Mouse (Mus musculus): ENCODE measurements around the gene Apod. TPM values are rescaled to one million over a fixed set of nuclear protein-coding genes. Genes with fewer than 3 reads are reported as not detected.

The Apod gene
- total and polyA plus RNA-seq, 3 experiments = 0.17 TPM; not detected in 2

DNA sequence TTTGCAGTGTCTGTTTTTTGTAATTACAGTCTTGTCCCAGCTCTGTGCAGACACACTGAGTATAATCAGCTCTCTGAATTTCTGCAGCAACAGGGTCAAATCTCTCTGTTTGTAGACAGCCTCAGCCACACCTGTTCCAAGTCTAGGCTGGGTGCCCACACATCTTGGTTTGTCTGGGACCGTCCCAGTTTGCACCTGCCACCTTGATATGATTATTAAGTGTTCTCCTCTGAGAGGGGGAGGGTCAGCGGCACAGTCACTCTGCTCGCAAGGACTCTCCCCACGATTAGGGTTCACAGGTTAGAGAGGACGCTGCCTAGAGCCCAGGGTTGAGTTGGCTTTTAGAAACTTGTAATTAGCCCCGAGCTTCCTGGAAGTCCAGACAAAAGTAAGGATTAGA lies 41.3 kb upstream of the Apod start:
- Histone ChIP-seq H3K4me3 (replicated peaks in 1 of 3; ENCODE audit: low read depth in 2 of 3, low read length in 2 of 3, poor library complexity in 1 of 3) (no peak overlapping the region), H3K79me2 (replicated peaks; ENCODE audit: control insufficient read depth, extremely low read depth, insufficient read depth, poor library complexity, severe bottlenecking) (no peaks in the 10 kb centered on the region), H3K27ac (ENCODE audit: insufficient read depth, low read depth) (no peak overlapping the region), H3K4me1 (ENCODE audit: control insufficient read depth in 1 of 2, insufficient read depth in 2 of 2) (peaks cover 0 to 6% of the 10 kb centered on the region in 2 experiments; a peak in 2 of 4 replicates), H3K27me3 (replicated peaks) (peaks cover 2% of the 10 kb centered on the region), H3K9me3 (replicated peaks; ENCODE audit: low read length) (no peaks in the 10 kb centered on the region), H3K4me2 (ENCODE audit: insufficient read depth, low read depth, poor library complexity, severe bottlenecking) (no peak overlapping the region), H3K36me3 (replicated peaks in 1 of 2; ENCODE audit: control insufficient read depth in 1 of 2, insufficient read depth in 1 of 2, low read length in 1 of 2) (no peaks in the 10 kb centered on the region), H3K9ac (ENCODE audit: insufficient read depth, low read depth) (no peak overlapping the region)
- dilution Hi-C loops (cut with MboI; ENCODE audit: extremely low pct_ligation_motif_present, extremely low pct_unique_long_range_greater_than_20kb, low sequenced_read_pairs) (no loop called here), in situ Hi-C loops (cut with MboI; ENCODE audit: low pct_ligation_motif_present, low pct_unique_long_range_greater_than_20kb, low sequenced_read_pairs) (loop anchor here (10.0 to 25.0 kb wide), 3 partner anchors 381 to 1094 kb away; partner anchors contain the start of genes Cpn2 and Fam43a)
- DNase-seq (ENCODE audit: extremely low read depth) = no peak
- TF ChIP-seq SMC3 (IDR thresholded peaks at IDR 0.05; ENCODE audit: low read depth, low read length) (no peak), KAT2A (IDR thresholded peaks at IDR 0.05; ENCODE audit: insufficient replicate concordance, low read length) (no peak), ZNF384 (IDR thresholded peaks at IDR 0.05; ENCODE audit: low read depth, low read length) (no peak)

DNA sequence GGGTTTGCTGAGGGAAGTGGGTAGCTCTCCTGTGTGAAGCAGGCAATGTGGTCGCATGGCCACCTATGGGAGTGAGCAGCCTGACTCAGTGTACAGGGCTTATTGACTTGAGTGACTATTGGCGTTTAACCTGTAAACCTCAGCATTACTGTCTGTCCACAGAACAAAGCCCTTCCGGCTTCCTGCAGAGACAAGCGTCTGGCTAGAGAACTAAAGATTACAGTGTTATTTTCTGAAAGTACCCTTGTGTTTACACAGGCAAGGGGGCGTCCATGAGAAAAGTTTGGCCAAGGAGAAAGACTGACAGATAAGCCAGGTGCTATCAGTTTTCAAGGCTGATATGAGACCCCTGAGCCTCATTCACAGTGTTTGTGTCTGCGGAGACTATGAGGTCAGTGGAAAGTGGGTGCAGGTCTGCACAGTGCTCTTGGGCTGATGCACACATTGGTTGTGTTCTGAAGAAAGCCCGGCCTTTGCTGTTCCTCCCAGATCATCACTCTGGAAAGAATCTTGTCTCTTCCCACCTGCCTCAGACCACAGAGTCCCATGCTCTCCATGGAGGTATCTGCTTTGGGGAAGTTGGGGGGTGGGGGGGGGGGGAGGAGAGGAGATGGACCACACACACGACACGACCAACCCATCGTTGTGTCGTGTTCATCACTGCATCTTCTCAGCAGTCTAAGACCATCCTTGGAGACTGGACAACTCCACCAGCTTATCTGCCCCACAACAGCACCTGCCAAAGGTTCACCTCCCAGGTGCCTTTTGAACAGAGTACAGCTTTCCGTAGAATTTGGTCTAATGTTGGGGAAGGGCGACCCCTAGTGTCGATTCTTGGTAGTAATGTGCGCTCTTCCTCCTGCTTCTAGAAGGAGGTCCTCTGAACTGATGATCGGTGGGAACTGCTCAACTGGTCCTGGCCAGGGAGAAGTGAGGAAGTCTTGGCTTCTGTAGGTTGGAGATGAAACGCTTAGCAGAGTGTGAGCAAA lies 40.0 kb upstream of the Apod start:
- Histone ChIP-seq H3K79me2 (replicated peaks; ENCODE audit: control insufficient read depth, extremely low read depth, insufficient read depth, poor library complexity, severe bottlenecking) (no peaks in the 10 kb centered on the region), H3K9me3 (replicated peaks; ENCODE audit: low read length) (no peaks in the 10 kb centered on the region), H3K27ac (ENCODE audit: insufficient read depth, low read depth) (no peak overlapping the region), H3K9ac (ENCODE audit: insufficient read depth, low read depth) (no peak overlapping the region), H3K4me3 (replicated peaks in 1 of 3; ENCODE audit: low read depth in 2 of 3, low read length in 2 of 3, poor library complexity in 1 of 3) (no peak overlapping the region), H3K27me3 (replicated peaks) (peaks cover 2% of the 10 kb centered on the region), H3K4me1 (ENCODE audit: control insufficient read depth in 1 of 2, insufficient read depth in 2 of 2) (peaks cover 0 to 6% of the 10 kb centered on the region in 2 experiments; a peak in 2 of 4 replicates), H3K36me3 (replicated peaks in 1 of 2; ENCODE audit: control insufficient read depth in 1 of 2, insufficient read depth in 1 of 2, low read length in 1 of 2) (no peaks in the 10 kb centered on the region), H3K4me2 (ENCODE audit: insufficient read depth, low read depth, poor library complexity, severe bottlenecking) (peak overlapping the region; percentile 57)
- in situ Hi-C loops (cut with MboI; ENCODE audit: low pct_ligation_motif_present, low pct_unique_long_range_greater_than_20kb, low sequenced_read_pairs) = loop anchor here (5.0 to 25.0 kb wide), 4 partner anchors 282 to 1092 kb away; partner anchors contain the start of genes Cpn2 and Fam43a
- peak; percentile 85 for DNase-seq (ENCODE audit: extremely low read depth)
- peak; percentile 98 for TF ChIP-seq RAD21 (IDR thresholded peaks at IDR 0.05; ENCODE audit: low read depth, low read length)
- peak; percentile 79 for TF ChIP-seq SMC3 (IDR thresholded peaks at IDR 0.05; ENCODE audit: low read depth, low read length)
- no peak for TF ChIP-seq HCFC1 (IDR thresholded peaks at IDR 0.05; ENCODE audit: low read depth, low read length)
- TF ChIP-seq CTCF (conservative IDR thresholded peaks at IDR 0.05 in 1 of 2, IDR thresholded peaks at IDR 0.05 in 1 of 2; ENCODE audit: low read depth in 2 of 2, low read length in 2 of 2) = peak; percentile 96 to 97
- dilution Hi-C loops (cut with MboI; ENCODE audit: extremely low pct_ligation_motif_present, extremely low pct_unique_long_range_greater_than_20kb, low sequenced_read_pairs) = no loop called here

DNA sequence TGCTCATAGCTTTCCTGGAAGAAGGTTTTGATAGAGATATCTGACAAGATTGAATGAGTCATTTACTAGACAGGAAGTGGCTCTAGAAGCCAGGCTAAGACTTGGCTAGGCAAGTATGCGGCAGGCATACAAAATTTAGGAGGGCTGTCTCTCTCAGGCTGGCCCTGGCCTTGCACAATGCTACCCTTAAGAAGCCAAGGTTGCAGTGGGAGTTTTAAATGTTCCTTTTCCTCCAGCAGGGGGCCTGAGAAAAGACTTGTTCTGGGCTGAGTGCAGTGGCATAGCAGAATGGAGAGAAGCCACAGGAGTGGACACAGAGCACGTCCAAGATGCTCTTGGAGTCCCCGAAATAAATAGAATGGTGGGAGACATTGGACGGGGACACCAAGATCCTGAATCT lies 38.4 kb upstream of the Apod start:
- peaks cover 2% of the 10 kb centered on the region for H3K27me3 ChIP-seq (replicated peaks)
- no peak overlapping the region for H3K4me3 ChIP-seq (replicated peaks in 1 of 3; ENCODE audit: low read depth in 2 of 3, low read length in 2 of 3, poor library complexity in 1 of 3)
- no peaks in the 10 kb centered on the region for H3K36me3 ChIP-seq (replicated peaks in 1 of 2; ENCODE audit: control insufficient read depth in 1 of 2, insufficient read depth in 1 of 2, low read length in 1 of 2)
- H3K27ac ChIP-seq (ENCODE audit: insufficient read depth, low read depth) = no peak overlapping the region
- no peaks in the 10 kb centered on the region for H3K9me3 ChIP-seq (replicated peaks; ENCODE audit: low read length)
- H3K9ac ChIP-seq (ENCODE audit: insufficient read depth, low read depth) = no peak overlapping the region
- peaks cover 0 to 6% of the 10 kb centered on the region in 2 experiments; a peak in 2 of 4 replicates for H3K4me1 ChIP-seq (ENCODE audit: control insufficient read depth in 1 of 2, insufficient read depth in 2 of 2)
- H3K4me2 ChIP-seq (ENCODE audit: insufficient read depth, low read depth, poor library complexity, severe bottlenecking) = no peak overlapping the region
- DNase-seq (ENCODE audit: extremely low read depth) = peak; percentile 56
- dilution Hi-C loops (cut with MboI; ENCODE audit: extremely low pct_ligation_motif_present, extremely low pct_unique_long_range_greater_than_20kb, low sequenced_read_pairs) = no loop called here
- TF ChIP-seq SMC3 (IDR thresholded peaks at IDR 0.05; ENCODE audit: low read depth, low read length) (peak; percentile 46), CHD1 (IDR thresholded peaks at IDR 0.05; ENCODE audit: low read depth, low read length) (no peak), CTCF (conservative IDR thresholded peaks at IDR 0.05 in 1 of 2, IDR thresholded peaks at IDR 0.05 in 1 of 2; ENCODE audit: low read depth in 2 of 2, low read length in 2 of 2) (peak; percentile 12 to 75; a peak in 3 of 4 replicates), RAD21 (IDR thresholded peaks at IDR 0.05; ENCODE audit: low read depth, low read length) (peak; percentile 42)
- H3K79me2 ChIP-seq (replicated peaks; ENCODE audit: control insufficient read depth, extremely low read depth, insufficient read depth, poor library complexity, severe bottlenecking) = no peaks in the 10 kb centered on the region
- in situ Hi-C loops (cut with MboI; ENCODE audit: low pct_ligation_motif_present, low pct_unique_long_range_greater_than_20kb, low sequenced_read_pairs) = loop anchor here (5.0 to 25.0 kb wide), 4 partner anchors 281 to 1091 kb away; partner anchors contain the start of genes Cpn2 and Fam43a
